Mouse (Mus musculus) intestine, embryonic 16.5 days (tissue): Measurements from ENCODE around the gene Cdk18. TPM values are rescaled to one million over a fixed set of nuclear protein-coding genes. Genes with fewer than 3 reads are reported as not detected.

Experiments
- ATAC-seq: fragments of 200-750 bp; cut with Nextera tagmentation; 2 replicates; pipeline ENCODE4 v1.8.0; 2017; ENCODE audit warnings: moderate TSS enrichment, moderate library complexity
- H3K27ac ChIP-seq: fragments of 300-500 bp; sonication (generic); 2 replicates; pipeline ENCODE4 v1.5.1; 2014; ENCODE audit warnings: mild to moderate bottlenecking, low read length
- H3K27me3 ChIP-seq: fragments of 300-500 bp; sonication (generic); replicated peaks from 2 replicates; pipeline ENCODE4 v1.6.1; 2014; ENCODE audit warnings: low read length, control low read depth, mixed read lengths; ENCODE audit not compliant: control insufficient read depth, insufficient read depth
- H3K36me3 ChIP-seq: fragments of 300-500 bp; sonication (generic); 2 replicates; pipeline ENCODE4 v1.6.1; 2014; ENCODE audit warnings: low read length, control low read depth; ENCODE audit not compliant: control insufficient read depth, insufficient read depth
- H3K4me1 ChIP-seq: fragments of 300-500 bp; sonication (generic); 2 replicates; pipeline ENCODE4 v1.6.1; 2014; ENCODE audit warnings: low read length, control low read depth, mixed read lengths; ENCODE audit not compliant: control insufficient read depth, insufficient read depth
- H3K4me2 ChIP-seq: fragments of 300-500 bp; sonication (generic); 2 replicates; pipeline ENCODE4 v1.6.1; 2014; ENCODE audit warnings: low read depth, low read length, control low read depth
- H3K4me3 ChIP-seq: fragments of 300-500 bp; sonication (generic); 2 replicates; pipeline ENCODE4 v1.5.1; 2014; ENCODE audit warnings: mild to moderate bottlenecking, low read length
- H3K9ac ChIP-seq: fragments of 300-500 bp; sonication (generic); 2 replicates; pipeline ENCODE4 v1.6.1; 2014; ENCODE audit warnings: low read depth, low read length
- H3K9me3 ChIP-seq: fragments of 300-500 bp; sonication (generic); 2 replicates; pipeline ENCODE4 v1.6.1; 2016; ENCODE audit warnings: low read length, control low read depth; ENCODE audit not compliant: control insufficient read depth
- WGBS: fragments of 180-500 bp; shearing (Covaris S2); extraction: QIAGEN DNeasy Blood & Tissue Kit; methylation state at CpG from one replicate; pipeline ENCODE4 v1.1.7; 2014; 5-methylcytosine and 5-hydroxymethylcytosine counted together
- polyA plus RNA-seq: library from polyadenylated mRNA; unstranded; fragments of >200 nt; fragmentation: Nextera tagmentation; extraction: Ambion mirVana; gene quantifications from 2 replicates; pipeline ENCODE4 v1.2.1, GENCODE M21; 2015

Cdk18 gene
- polyA plus RNA-seq, 1 experiment from 2014 or later = 16.9 TPM

DNA sequence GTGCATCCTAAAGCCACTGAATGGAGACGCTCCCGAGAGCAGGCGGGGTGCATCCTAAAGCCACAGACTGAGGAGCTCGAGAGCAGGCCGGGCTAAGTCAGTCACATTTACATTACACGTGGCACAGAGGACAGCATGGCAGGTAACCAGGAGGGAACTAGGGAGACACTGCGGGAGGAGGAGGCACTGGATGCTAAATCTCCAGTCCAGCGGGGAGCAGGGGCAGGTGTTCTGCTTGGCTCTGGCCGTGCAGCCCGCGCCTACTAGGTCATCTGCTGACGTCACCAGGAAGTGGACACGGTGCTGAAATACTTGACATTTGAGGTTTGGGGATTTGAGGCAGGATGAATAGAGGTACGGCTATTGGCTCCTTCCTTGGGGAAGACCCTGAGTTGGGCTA is 35.1 kb downstream of the Cdk18 start:
- Histone ChIP-seq H3K4me2 (no peak overlapping the region), H3K36me3 (no peaks in the 10 kb centered on the region), H3K9ac (no peak overlapping the region), H3K27me3 (no peaks in the 10 kb centered on the region), H3K4me1 (no peaks in the 10 kb centered on the region), H3K27ac (no peak overlapping the region), H3K9me3 (no peaks in the 10 kb centered on the region), H3K4me3 (no peak overlapping the region)
- 60% methylated on average over 14 of the region's 14 CpGs for WGBS
- ATAC-seq = no peak

DNA sequence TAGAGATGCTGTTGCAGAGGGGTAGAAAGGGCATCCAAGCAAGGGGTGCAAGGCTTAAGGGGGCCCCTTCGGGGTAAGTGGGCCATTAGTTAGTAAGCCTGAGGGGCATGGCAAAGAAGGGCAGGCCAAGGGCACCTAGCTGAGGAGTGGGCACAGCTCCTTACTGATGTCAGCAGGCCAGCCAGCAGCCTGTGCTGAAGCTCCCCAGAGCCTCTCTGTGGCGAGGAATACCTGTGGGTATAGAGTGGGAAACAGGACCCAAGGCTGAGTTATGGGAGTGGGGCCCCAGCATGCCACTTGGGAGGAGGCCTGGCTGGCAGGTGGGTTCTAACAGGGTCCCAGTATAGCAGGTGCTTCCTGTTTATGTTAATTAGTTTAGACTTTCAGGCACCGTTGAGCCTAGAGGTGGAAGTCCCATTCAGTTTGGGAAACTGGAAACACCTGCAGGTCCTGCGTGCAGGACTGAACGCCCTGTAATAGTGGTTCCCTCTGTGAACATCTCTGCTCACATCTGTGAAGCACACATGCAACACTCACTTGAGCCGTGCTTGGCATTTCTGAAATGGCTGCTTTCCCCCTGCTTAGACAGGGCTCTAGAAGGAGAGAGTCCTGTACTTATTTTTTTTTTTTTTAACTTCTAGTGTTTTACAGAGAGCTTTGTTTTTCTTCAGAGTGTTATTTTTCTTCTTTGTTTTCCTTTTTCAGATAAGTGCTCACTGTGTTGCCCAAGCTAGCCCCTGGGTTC is 37.4 kb downstream of the Cdk18 start:
- H3K4me2 ChIP-seq = no peak overlapping the region
- no peak overlapping the region for H3K27ac ChIP-seq
- no peak overlapping the region for H3K4me3 ChIP-seq
- ATAC-seq = no peak
- no peaks in the 10 kb centered on the region for H3K36me3 ChIP-seq
- H3K4me1 ChIP-seq = no peaks in the 10 kb centered on the region
- no peak overlapping the region for H3K9ac ChIP-seq
- H3K9me3 ChIP-seq = no peaks in the 10 kb centered on the region
- H3K27me3 ChIP-seq = no peaks in the 10 kb centered on the region
- 68% methylated on average over 6 of the region's 6 CpGs for whole genome bisulfite sequencing

DNA sequence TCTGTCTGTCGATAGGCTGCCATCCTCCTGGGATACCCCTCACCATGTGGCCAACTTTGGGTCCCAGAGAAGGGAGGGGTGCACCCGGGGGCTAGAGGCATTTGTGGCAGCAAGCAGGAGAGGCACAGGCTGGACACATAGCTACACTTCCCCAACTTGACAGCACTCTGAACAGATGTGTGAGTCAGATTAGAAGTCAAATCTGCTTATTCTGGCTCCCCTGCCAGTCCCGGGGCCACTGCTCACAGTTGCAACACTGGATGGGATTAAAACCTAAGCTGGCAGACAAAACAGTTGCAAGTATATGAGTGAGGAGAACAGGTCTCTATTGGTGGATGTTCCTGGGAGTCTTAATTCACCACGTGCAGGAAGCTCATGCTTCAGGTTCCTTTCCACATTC is 39.7 kb downstream of the Cdk18 start:
- H3K4me3 ChIP-seq = no peak overlapping the region
- 78% methylated on average over 4 of the region's 4 CpGs for WGBS
- H3K4me1 ChIP-seq = peaks cover 4% of the 10 kb centered on the region
- no peak overlapping the region for H3K27ac ChIP-seq
- H3K9ac ChIP-seq = no peak overlapping the region
- no peak overlapping the region for H3K4me2 ChIP-seq
- ATAC-seq = no peak
- H3K27me3 ChIP-seq = no peaks in the 10 kb centered on the region
- H3K9me3 ChIP-seq = no peaks in the 10 kb centered on the region
- no peaks in the 10 kb centered on the region for H3K36me3 ChIP-seq

DNA sequence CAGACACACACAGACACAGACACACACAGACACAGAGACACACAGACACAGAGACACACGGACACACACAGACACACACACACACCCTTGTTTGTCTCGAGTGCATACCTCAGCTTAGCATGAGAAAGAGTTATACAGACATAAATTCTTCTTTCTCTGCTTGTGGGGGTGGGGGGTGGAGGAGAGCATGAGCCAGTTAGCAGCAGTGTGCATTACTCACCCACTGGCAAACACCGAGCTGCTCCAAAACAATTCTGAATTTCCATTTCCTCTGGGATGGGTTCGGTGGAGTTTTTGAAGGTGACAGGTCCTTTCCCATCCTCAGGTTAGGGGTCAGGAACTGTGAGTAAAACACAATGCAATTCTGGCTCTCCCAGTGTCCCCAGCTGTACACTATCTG is 40.5 kb downstream of the Cdk18 start:
- H3K9me3 ChIP-seq = no peaks in the 10 kb centered on the region
- H3K27me3 ChIP-seq = no peaks in the 10 kb centered on the region
- H3K9ac ChIP-seq = no peak overlapping the region
- H3K4me3 ChIP-seq = no peak overlapping the region
- H3K27ac ChIP-seq = no peak overlapping the region
- H3K4me2 ChIP-seq = no peak overlapping the region
- ATAC-seq = no peak
- WGBS = 61% methylated on average over 4 of the region's 4 CpGs
- peaks cover 4% of the 10 kb centered on the region for H3K4me1 ChIP-seq
- no peaks in the 10 kb centered on the region for H3K36me3 ChIP-seq

DNA sequence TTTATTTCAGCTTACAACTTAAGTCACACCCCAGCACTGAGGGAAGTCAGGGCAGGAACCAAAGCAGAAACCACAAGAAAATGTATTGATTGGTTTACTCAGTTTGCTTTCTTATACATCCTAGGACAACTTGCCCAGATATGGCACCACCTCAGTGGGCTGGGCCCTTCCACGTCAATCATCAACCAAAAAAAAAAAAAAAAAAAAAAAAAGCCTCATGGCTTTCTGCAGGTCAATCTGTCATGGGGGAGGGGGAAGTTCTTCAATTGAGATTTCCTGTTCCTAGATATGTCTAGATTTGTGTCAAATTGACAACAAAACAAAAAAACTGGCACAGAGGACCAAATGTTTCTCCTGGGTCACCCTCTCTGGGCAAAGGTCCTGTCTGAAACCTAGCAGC is 41.4 kb downstream of the Cdk18 start:
- H3K4me1 ChIP-seq = peaks cover 4% of the 10 kb centered on the region
- no peak overlapping the region for H3K27ac ChIP-seq
- no peak for ATAC-seq
- no peaks in the 10 kb centered on the region for H3K27me3 ChIP-seq
- H3K9me3 ChIP-seq = no peaks in the 10 kb centered on the region
- no peak overlapping the region for H3K4me2 ChIP-seq
- no peaks in the 10 kb centered on the region for H3K36me3 ChIP-seq
- WGBS = 52% methylated on average over 1 of the region's 1 CpGs
- no peak overlapping the region for H3K4me3 ChIP-seq
- no peak overlapping the region for H3K9ac ChIP-seq

DNA sequence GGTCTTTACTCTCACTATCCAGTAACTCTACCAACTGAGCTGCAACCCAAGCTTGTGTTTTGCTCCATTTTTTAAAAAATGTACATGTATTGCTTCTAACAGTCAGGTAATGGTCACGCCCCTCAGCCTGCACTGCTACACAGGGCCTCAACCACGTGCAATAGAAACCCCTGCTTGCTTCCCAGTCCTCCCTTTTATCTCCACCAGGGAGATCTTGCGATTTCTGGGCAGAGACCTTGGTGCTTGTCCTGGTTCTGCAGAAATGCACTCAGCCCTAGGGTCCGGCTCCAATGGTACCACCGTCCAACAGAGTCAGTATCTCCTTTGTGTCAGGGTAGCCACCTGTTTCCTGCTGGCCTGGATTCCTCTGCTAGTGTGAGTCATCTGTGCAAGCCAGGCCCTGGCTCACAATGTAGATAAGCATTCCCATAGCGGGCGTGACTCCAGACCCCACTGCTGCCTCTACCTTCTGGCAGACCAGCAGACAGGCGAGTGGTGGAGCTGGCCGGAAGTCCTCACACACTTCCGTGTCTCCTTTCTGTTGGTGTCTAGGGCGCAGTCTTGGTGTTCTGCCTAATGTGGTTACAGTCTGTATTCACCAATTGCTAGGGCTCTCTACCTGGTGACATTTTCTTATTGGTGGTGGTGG is 44.0 kb downstream of the Cdk18 start:
- Histone ChIP-seq H3K27me3 (no peaks in the 10 kb centered on the region), H3K4me3 (no peak overlapping the region), H3K9me3 (no peaks in the 10 kb centered on the region), H3K9ac (no peak overlapping the region), H3K4me1 (peaks cover 4% of the 10 kb centered on the region), H3K36me3 (no peaks in the 10 kb centered on the region), H3K4me2 (no peak overlapping the region), H3K27ac (peak overlapping the region; percentile 61)
- peak; percentile 91 for ATAC-seq
- WGBS = 47% methylated on average over 11 of the region's 11 CpGs

DNA sequence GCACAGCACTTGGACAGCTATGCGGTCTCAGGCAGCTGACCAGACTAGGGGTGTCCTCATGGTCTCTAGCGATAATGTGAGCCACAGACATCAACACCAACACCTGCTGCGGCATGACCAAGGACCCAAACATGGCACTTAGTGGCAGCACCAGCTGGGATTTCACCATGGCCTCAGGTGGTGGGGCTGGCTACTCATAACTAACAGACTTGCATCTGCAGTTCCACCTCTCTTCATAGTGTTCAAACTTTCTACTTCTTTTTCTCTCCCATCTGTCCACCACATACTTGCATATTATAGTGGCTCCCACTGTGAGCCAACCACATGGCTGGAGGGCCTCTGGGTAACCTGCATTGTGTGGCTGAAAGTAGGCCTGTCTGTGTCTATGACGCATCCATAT is 46.2 kb downstream of the Cdk18 start:
- no peaks in the 10 kb centered on the region for H3K36me3 ChIP-seq
- no peaks in the 10 kb centered on the region for H3K27me3 ChIP-seq
- WGBS = 93% methylated on average over 4 of the region's 4 CpGs
- H3K4me2 ChIP-seq = no peak overlapping the region
- ATAC-seq = no peak
- H3K9me3 ChIP-seq = no peaks in the 10 kb centered on the region
- H3K4me3 ChIP-seq = no peak overlapping the region
- peaks cover 4% of the 10 kb centered on the region for H3K4me1 ChIP-seq
- no peak overlapping the region for H3K9ac ChIP-seq
- no peak overlapping the region for H3K27ac ChIP-seq

DNA sequence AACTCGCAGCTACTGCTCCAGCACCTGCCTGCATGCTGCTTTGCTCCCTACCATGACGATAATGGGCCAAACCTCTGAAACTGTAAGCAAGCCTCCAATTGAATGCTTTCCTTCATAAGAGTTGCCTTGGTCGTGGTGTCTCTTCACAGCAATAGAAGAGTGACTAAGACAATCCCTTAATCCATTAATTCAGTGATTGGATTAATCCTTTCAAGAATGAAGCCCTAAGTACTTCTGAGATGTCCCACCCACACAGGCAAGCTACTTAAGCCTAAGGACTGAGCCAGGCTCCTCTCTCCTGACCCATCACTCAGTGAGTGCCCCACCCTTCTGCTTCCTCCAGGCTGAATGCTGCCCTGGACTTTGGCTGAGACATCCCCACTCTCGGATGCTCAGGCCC is 49.2 kb downstream of the Cdk18 start:
- 85% methylated on average over 4 of the region's 4 CpGs for WGBS
- peaks cover 6% of the 10 kb centered on the region for H3K4me1 ChIP-seq
- no peak overlapping the region for H3K9ac ChIP-seq
- H3K27me3 ChIP-seq = no peaks in the 10 kb centered on the region
- no peak for ATAC-seq
- H3K27ac ChIP-seq = no peak overlapping the region
- no peak overlapping the region for H3K4me2 ChIP-seq
- no peak overlapping the region for H3K4me3 ChIP-seq
- no peaks in the 10 kb centered on the region for H3K9me3 ChIP-seq
- no peaks in the 10 kb centered on the region for H3K36me3 ChIP-seq

DNA sequence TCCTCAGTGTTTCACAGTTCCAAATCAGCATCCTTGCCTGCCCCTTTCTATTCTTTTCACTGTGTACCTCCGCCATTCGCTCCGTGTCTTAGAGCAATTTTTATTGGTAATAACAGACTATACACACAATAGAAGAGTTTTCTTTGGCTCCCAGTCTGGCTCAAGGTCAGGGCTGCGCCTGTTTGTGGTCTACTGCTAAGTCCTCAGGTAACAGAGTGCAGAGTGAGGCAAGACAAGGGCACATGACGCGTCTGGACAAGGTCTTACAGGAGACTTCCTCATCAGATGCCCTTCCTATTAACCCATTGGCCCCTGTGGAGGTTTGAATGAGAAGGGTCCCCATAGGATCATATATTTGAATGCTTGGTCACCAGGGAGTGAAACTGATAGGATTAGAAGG is 49.7 kb downstream of the Cdk18 start:
- H3K27me3 ChIP-seq = no peaks in the 10 kb centered on the region
- H3K9ac ChIP-seq = no peak overlapping the region
- ATAC-seq = no peak
- H3K36me3 ChIP-seq = no peaks in the 10 kb centered on the region
- H3K4me3 ChIP-seq = no peak overlapping the region
- H3K9me3 ChIP-seq = no peaks in the 10 kb centered on the region
- no peak overlapping the region for H3K27ac ChIP-seq
- 74% methylated on average over 6 of the region's 6 CpGs for WGBS
- 0 out of 2 replicates have a peak, but pooled peaks cover 5% of the 10 kb centered on the region for H3K4me1 ChIP-seq
- H3K4me2 ChIP-seq = no peak overlapping the region
